Mouse (Mus musculus) limb, embryonic 10.5 days (tissue): Measurements from ENCODE around the gene Fam240b. TPM values are rescaled to one million over a fixed set of nuclear protein-coding genes. Genes with fewer than 3 reads are reported as not detected.

Experiments used
- DNase-seq: peaks from one replicate; pipeline ENCODE4 v3.0.0-alpha.2; 2017; ENCODE audit warnings: low spot score
- H3K27ac ChIP-seq: fragments of 300-500 bp; sonication (generic); 2 replicates; pipeline ENCODE4 v1.5.1; 2016; ENCODE audit warnings: mild to moderate bottlenecking
- H3K27me3 ChIP-seq: fragments of 300-500 bp; sonication (generic); 2 replicates; pipeline ENCODE4 v1.6.1; 2016; ENCODE audit warnings: low read depth, mild to moderate bottlenecking; ENCODE audit not compliant: poor library complexity, severe bottlenecking
- H3K36me3 ChIP-seq: fragments of 300-500 bp; sonication (generic); 2 replicates; pipeline ENCODE4 v1.6.1; 2016; ENCODE audit warnings: mild to moderate bottlenecking, moderate library complexity
- H3K4me1 ChIP-seq: fragments of 300-500 bp; sonication (generic); 2 replicates; pipeline ENCODE4 v1.6.1; 2016
- H3K4me3 ChIP-seq: fragments of 300-500 bp; sonication (generic); 2 replicates; pipeline ENCODE4 v1.5.1; 2016; ENCODE audit warnings: mild to moderate bottlenecking, moderate library complexity
- H3K9me3 ChIP-seq: fragments of 300-500 bp; sonication (generic); replicated peaks from 2 replicates; pipeline ENCODE4 v1.6.1; 2016; ENCODE audit warnings: mild to moderate bottlenecking
- WGBS: fragments of 180-500 bp; shearing (Covaris S2); methylation state at CpG from one replicate; pipeline ENCODE4 v1.1.7; 2016; 5-methylcytosine and 5-hydroxymethylcytosine counted together
- polyA plus RNA-seq: library from polyadenylated mRNA; unstranded; fragments of >200 nt; fragmentation: Nextera tagmentation; extraction: Ambion mirVana; gene quantifications from 2 replicates; pipeline ENCODE4 v1.2.1, GENCODE M21; 2016

The Fam240b gene
- polyA plus RNA-seq, 1 experiment from 2014 or later = not detected

DNA sequence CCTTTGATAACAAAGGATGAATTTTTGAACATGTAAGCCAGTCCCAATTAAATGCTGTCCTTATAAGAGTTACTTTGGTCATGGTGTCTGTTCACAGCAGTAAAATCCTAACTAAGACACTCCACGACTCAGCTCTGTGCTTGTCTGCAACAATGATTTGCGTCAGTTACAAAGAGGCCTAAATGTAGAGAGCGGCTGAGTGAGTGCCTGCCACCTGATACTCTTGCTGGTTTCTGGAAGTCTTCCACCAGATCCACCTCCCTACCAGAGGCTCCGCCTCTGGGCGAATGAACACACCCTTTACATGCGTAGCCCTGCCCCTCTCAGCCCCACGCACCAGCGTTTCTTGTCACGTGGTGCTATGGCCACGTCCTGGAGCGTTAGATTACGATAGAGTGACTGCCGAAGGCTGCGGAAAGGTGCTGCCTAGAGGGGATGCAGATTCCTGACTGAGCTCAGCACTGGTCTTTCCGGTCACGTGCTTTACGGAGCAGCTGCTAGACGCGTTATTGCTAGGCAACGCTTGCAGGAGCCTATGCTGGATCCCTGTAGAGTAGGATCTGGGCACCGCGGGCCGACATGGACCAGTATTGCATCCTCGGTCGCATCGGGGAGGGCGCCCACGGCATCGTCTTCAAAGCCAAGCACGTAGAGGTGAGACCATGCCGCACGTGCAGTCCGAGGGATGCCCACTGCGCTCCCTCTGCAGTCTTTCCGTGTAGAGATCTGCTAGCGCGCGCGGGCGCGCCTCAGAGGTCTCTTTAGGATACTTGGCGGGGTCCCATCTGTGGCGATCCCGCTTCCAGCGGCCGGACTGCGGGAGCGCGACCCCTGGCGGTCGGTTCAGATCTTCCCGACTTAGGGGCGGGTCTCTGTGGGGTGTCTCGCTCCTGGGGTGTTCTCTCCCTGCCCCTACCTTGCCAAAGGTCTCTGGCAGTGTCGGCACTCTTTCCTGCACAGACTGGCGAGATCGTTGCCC is 65.3 kb downstream of the Fam240b start, which contains the start of gene Cdk20:
TSS of gene Cdk20 (plus strand) at position 298 of the 979 bp plus-strand sequence.
- Histone ChIP-seq H3K4me3 (peak within 1 kb of the TSS; percentile 67), H3K36me3 (no peaks in the 10 kb centered on the region), H3K27me3 (no peaks in the 10 kb centered on the region), H3K4me1 (peaks cover 14% of the 10 kb centered on the region), H3K27ac (peak within 1 kb of the TSS; percentile 87), H3K9me3 (no peaks in the 10 kb centered on the region)
- DNase-seq = peak; percentile 94
- under 1% methylated on average over 57 of the region's 57 CpGs for WGBS

Other genes with a start within 250 kb of the Fam240b start
- 34.9 and 43.5 TPM in 2 replicates for gene Cdc14b, start 222.5 kb downstream of the Fam240b start, polyA plus RNA-seq
- 32.5 and 33.0 TPM in 2 replicates for gene Aaed1, start 185.1 kb downstream of the Fam240b start, polyA plus RNA-seq
- 100 and 108 TPM in 2 replicates for gene Ctsl, start 126.9 kb downstream of the Fam240b start, polyA plus RNA-seq
- 9.0 and 11.8 TPM in 2 replicates for gene Cdk20, start 65.5 kb downstream of the Fam240b start, polyA plus RNA-seq